Mouse (Mus musculus) C2C12 (cell line): ENCODE results near the gene Stk39.

Experiments
- CEBPB ChIP-seq: IDR thresholded peaks from one replicate; pipeline ENCODE4 v1.6.1; 2011; ENCODE audit warnings: low read depth, mild to moderate bottlenecking, control low read depth, moderate library complexity
- CTCF ChIP-seq: IDR thresholded peaks from one replicate; pipeline ENCODE4 v1.5.1; 2011; ENCODE audit not compliant: control insufficient read depth, insufficient read depth, insufficient read length
- MAX ChIP-seq: IDR thresholded peaks from one replicate; pipeline ENCODE4 v1.6.1; 2011; ENCODE audit warnings: mild to moderate bottlenecking, control low read depth
- MYOD1 ChIP-seq: IDR thresholded peaks from one replicate; pipeline ENCODE4 v1.6.1; 2011; ENCODE audit warnings: low read depth; ENCODE audit not compliant: control insufficient read depth, insufficient read length
- MYOG ChIP-seq: IDR thresholded peaks from one replicate; pipeline ENCODE4 v1.6.1; 2011; ENCODE audit not compliant: control insufficient read depth, insufficient read length; ENCODE audit errors: extremely low read depth
- USF1 ChIP-seq: IDR thresholded peaks from one replicate; pipeline ENCODE4 v1.6.1; 2011; ENCODE audit warnings: low read depth, mild to moderate bottlenecking, control low read depth, moderate library complexity

DNA sequence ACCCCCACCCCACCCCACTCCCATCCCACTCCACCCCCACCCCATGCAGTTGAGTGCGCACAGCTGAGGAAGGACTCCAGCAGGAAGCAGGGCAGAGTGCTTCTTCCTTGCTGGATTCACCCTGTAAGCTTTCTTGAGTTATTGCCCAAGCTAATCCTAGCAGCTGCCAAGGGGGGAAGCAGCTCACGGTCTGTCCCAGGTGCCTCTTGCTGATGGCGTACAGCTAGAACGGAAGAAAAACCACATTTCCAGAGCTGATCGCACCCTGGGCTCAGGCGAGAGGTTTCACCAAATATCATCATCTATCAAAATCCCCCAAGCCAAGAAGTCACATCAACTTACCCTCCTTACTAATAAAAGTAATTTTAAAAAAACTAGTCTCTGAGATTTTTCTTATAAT is 90.9 kb downstream of the Stk39 start:
- TF ChIP-seq MYOG = no peak
- no peak for TF ChIP-seq CTCF
- no peak for TF ChIP-seq MAX
- TF ChIP-seq USF1 = no peak
- TF ChIP-seq CEBPB = no peak
- TF ChIP-seq MYOD1 = no peak
